Mouse (Mus musculus) heart, postnatal 0 days (tissue): ENCODE measurements around the gene Slc38a7.

Experiments used
- CTCF ChIP-seq: IDR thresholded peaks from 2 replicates; pipeline ENCODE4 v1.5.1; 2016; ENCODE audit warnings: antibody characterized with exemption, control low read depth, low read depth
- EP300 ChIP-seq: IDR thresholded peaks from 2 replicates; pipeline ENCODE4 v1.6.1; 2016; ENCODE audit warnings: antibody characterized with exemption, low read depth

DNA sequence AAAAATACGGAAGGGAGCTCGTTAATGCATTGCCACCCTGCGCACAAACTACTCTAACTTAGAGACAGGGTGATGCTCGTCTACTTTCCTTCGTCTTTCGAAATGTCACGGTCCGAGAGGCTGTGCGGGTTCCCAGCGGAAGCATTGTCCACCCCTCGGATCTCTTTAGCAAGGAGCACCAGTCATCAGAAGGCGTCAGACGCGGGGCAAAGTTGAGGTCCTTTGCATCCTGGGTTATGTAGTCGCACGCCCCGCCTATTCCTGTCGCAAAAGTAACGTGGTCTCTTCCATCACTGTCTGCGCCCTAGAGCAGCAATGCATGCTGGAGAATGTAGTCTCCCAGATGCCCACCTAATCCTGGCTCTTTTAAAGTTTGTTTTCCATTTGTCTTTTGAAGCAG lies 45.5 kb downstream of the Slc38a7 start:
- TF ChIP-seq CTCF = no peak
- TF ChIP-seq EP300 = no peak
